Mouse (Mus musculus) testis, adult 2 months (tissue): ENCODE results near the gene Irgm2.

Experiments
- CTCF ChIP-seq: fragments of 200-500 bp; IDR thresholded peaks from 2 replicates; pipeline ENCODE4 v1.5.1; 2012; ENCODE audit warnings: low read depth, mild to moderate bottlenecking, inconsistent platforms, low read length, moderate library complexity; ENCODE audit not compliant: control insufficient read depth, insufficient read depth, insufficient replicate concordance
- POLR2A ChIP-seq: fragments of 200-500 bp; IDR thresholded peaks from 2 replicates; pipeline ENCODE4 v1.6.1; 2012; ENCODE audit warnings: low read depth, mild to moderate bottlenecking, inconsistent platforms, low read length, moderate library complexity; ENCODE audit not compliant: control insufficient read depth

GRCm38 (mm10) chr11:58230396-58230910 is 31.0 kb downstream of the Irgm2 start:
- TF ChIP-seq CTCF = no peak
- TF ChIP-seq POLR2A = no peak
